Mouse (Mus musculus): Measurements from ENCODE around the gene Rnf113a2.

- TF ChIP-seq POLR2A (IDR thresholded peaks at IDR 0.05; ENCODE audit: low read depth, low read length) = no peak
- TF ChIP-seq CTCF (IDR thresholded peaks at IDR 0.05; ENCODE audit: extremely low read depth, insufficient read depth, insufficient read length, insufficient replicate concordance) = no peak
Observed at GRCm38 (mm10) chr12:84399663-84400062, 17.3 kb upstream of the Rnf113a2 start.
